Mouse (Mus musculus) telencephalon, adult 2 months (tissue): Measurements from ENCODE around the gene Hspb11.

Experiments
- DNase-seq: peaks from one replicate; pipeline ENCODE4 v3.0.0-alpha.2; 2011; ENCODE audit warnings: low read depth, low spot score

The Hspb11 gene

GRCm38 (mm10) chr4:107313690-107314478, 60.5 kb downstream of the Hspb11 start, which contains the start of gene Yipf1:
Gene Yipf1, plus strand, starts transcription at chr4:107314363.
- DNase-seq: peak; percentile 89

- no peak for DNase-seq
Observed at GRCm38 (mm10) chr4:107314479-107314805, 61.0 kb downstream of the Hspb11 start.

DNA sequence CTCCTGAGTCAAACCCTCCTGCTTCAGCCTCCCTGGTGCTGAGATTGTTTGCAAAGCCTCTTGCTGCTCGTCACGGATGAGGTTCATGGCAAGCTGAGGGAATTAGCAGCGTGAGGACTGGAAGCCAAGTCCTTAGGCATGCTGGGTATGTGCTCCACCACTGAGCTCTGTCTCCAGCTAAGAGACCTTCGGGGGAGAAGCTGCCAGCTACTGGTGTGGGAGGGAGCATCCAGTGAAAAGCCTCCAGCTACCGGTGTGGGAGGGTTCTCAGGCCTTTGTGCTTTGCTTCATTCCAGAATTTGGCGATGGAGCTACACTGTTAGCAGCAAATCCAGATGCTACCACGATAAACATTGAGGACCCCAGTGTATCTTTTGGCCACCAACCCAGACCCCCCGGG, 65.3 kb downstream of the Hspb11 start:
- DNase-seq: peak; percentile 3

GRCm38 (mm10) chr4:107321041-107321440, 67.6 kb downstream of the Hspb11 start:
- no peak for DNase-seq

- DNase-seq: no peak
Observed at GRCm38 (mm10) chr4:107323113-107323512, 69.7 kb downstream of the Hspb11 start.

- DNase-seq: no peak
Observed at GRCm38 (mm10) chr4:107328530-107328929, 75.1 kb downstream of the Hspb11 start.
